ENCODE assay signal across 21 mouse cellular contexts in genomic region chr7:139208773-139209095, GRCm38 (mm10). TPM values are rescaled to one million over a fixed set of nuclear protein-coding genes. Genes with fewer than 3 reads are reported as not detected.
DNase-seq lines count a peak whose midpoint lies in the region; ATAC-seq and TF ChIP-seq lines count a peak whose summit lies in the region.
"Had no signal": no experiment of that assay in that cellular context is flagged by ENCODE, and none has a peak within 500 bp of the region (broad histone marks: within the 10 kb centered on the region; RNA-seq: fewer than 3 reads in every experiment).

No protein-coding gene starts in this region.

- no peak for TF ChIP-seq CTCF in spleen, adult 2 months (IDR thresholded peaks at IDR 0.05; ENCODE audit: extremely low read depth, insufficient read depth, insufficient read length, insufficient replicate concordance)

- peaks cover 13% of the 10 kb centered on the region; the same call in 1 of the 2 replicates for H3K27me3 ChIP-seq in kidney, embryonic 15.5 days
- H3K27me3 ChIP-seq in spleen, adult 2 months (ENCODE audit: control insufficient read depth, insufficient read depth, low read length), result no peaks in the 10 kb centered on the region
- H3K27me3 ChIP-seq: embryonic facial prominence, embryonic 12.5 days; heart, embryonic 15.5 days; neural tube, embryonic 13.5 days had no signal

- no peaks in the 10 kb centered on the region for H3K9me3 ChIP-seq in kidney, embryonic 15.5 days (replicated peaks)
- H3K9me3 ChIP-seq: embryonic facial prominence, embryonic 12.5 days; heart, embryonic 15.5 days; midbrain, embryonic 10.5 days; neural tube, embryonic 13.5 days had no signal

- H3K4me2 ChIP-seq in kidney, embryonic 15.5 days, result no peak overlapping the region
- H3K4me2 ChIP-seq: embryonic facial prominence, embryonic 12.5 days; heart, embryonic 15.5 days; hindbrain, embryonic 14.5 days; neural tube, embryonic 13.5 days had no signal

- H3K27ac ChIP-seq in kidney, embryonic 15.5 days, result no peak overlapping the region
- H3K27ac ChIP-seq in spleen, adult 2 months (ENCODE audit: insufficient read depth, low read length), result peak overlapping the region; percentile 47
- H3K27ac ChIP-seq: embryonic facial prominence, embryonic 12.5 days; heart, embryonic 15.5 days; hindbrain, embryonic 14.5 days; midbrain, embryonic 10.5 days; neural tube, embryonic 13.5 days had no signal

- H3K36me3 ChIP-seq in kidney, embryonic 15.5 days, result no peaks in the 10 kb centered on the region
- no peaks in the 10 kb centered on the region for H3K36me3 ChIP-seq in spleen, adult 2 months (ENCODE audit: control insufficient read depth, insufficient read depth, low read length)
- H3K36me3 ChIP-seq: embryonic facial prominence, embryonic 12.5 days; heart, embryonic 15.5 days; midbrain, embryonic 10.5 days; neural tube, embryonic 13.5 days had no signal

- DNase-seq in adrenal gland, adult 8-10 months, result peak; percentile 68
- no peak for DNase-seq in adrenal gland, postnatal 25 days
- peak; percentile 42 for DNase-seq in kidney, adult 11 months
- DNase-seq in spleen, adult 2 months (ENCODE audit: low read depth in 1 of 2, low spot score in 2 of 2), result no peak
- no peak for DNase-seq in spleen, postnatal 4 days (ENCODE audit: low spot score in 2 of 2)
- DNase-seq in kidney, postnatal 36 days, result peak; percentile 35 to 40
- DNase-seq in lung, postnatal 10 days, result no peak
- DNase-seq: cerebellum, adult 9-10 months; gastrocnemius, postnatal 25 days had no signal

- no peak overlapping the region for H3K4me3 ChIP-seq in kidney, embryonic 15.5 days (replicated peaks)
- no peak overlapping the region for H3K4me3 ChIP-seq in spleen, adult 2 months (ENCODE audit: extremely low read depth, insufficient read depth, insufficient read length)
- H3K4me3 ChIP-seq: embryonic facial prominence, embryonic 12.5 days; heart, embryonic 15.5 days; midbrain, embryonic 10.5 days; myocyte; neural tube, embryonic 13.5 days had no signal

- peaks cover 24% of the 10 kb centered on the region for H3K4me1 ChIP-seq in kidney, embryonic 15.5 days
- no peaks in the 10 kb centered on the region for H3K4me1 ChIP-seq in spleen, adult 2 months (ENCODE audit: control insufficient read depth, insufficient read depth, insufficient read length)

- TF ChIP-seq POLR2A in spleen, adult 2 months (IDR thresholded peaks at IDR 0.05; ENCODE audit: low read depth, low read length), result no peak

- 36% methylated on average over 4 of the region's 4 CpGs for WGBS in kidney, embryonic 15.5 days
- WGBS in spleen, adult 2 months, result 83% methylated on average over 4 of the region's 4 CpGs

- no peak for ATAC-seq in kidney, embryonic 15.5 days (replicated peaks; ENCODE audit: low FRiP score)
- ATAC-seq: forebrain, postnatal 0 days; midbrain, embryonic 16.5 days had no signal

- H3K9ac ChIP-seq in kidney, embryonic 15.5 days, result no peak overlapping the region
- H3K9ac ChIP-seq: embryonic facial prominence, embryonic 12.5 days; forebrain, postnatal 0 days; heart, embryonic 15.5 days; hindbrain, embryonic 14.5 days; neural tube, embryonic 13.5 days had no signal

RNA-seq across cellular contexts. Expression of gene Lrrc27, which starts 4.1 kb away (rescaled TPM):
- 10 to 100 TPM in 1 of 4 experiments, 1 to 10 TPM in 3; 6.5 to 10.4 (median 7.7) TPM for total RNA-seq in adrenal gland, adult 8-10 months (2022)
- 5.8 and 6.3 TPM in 2 replicates for total RNA-seq in adrenal gland, postnatal 25 days (2021)
- 2.9 and 3.0 TPM in 2 replicates for polyA plus RNA-seq in kidney, embryonic 15.5 days (2015; fragmentation: Nextera tagmentation; extraction: Ambion mirVana)
- polyA plus RNA-seq in spleen, adult 2 months (2012; rRNA removed), result 1.8 and 2.3 TPM in 2 replicates

RNA-seq across cellular contexts. Expression of gene Stk32c, which starts 4.4 kb away (rescaled TPM):
- total RNA-seq in adrenal gland, adult 8-10 months (2022), result 1 to 10 TPM; 4.0 to 6.7 (median 5.4) TPM
- total RNA-seq in adrenal gland, postnatal 25 days (2021), result 3.0 and 4.0 TPM in 2 replicates
- polyA plus RNA-seq in kidney, embryonic 15.5 days (2015; fragmentation: Nextera tagmentation; extraction: Ambion mirVana), result 0.14 and 0.16 TPM in 2 replicates
- 7.5 and 9.4 TPM in 2 replicates for polyA plus RNA-seq in spleen, adult 2 months (2012; rRNA removed)
- total RNA-seq: common myeloid progenitor, adult 5-6 weeks had no signal
- polyA plus RNA-seq: liver, embryonic 16.5 days; thymus, postnatal 0 days had no signal

RNA-seq across cellular contexts. Expression of gene Pwwp2b, which starts 39.5 kb away (rescaled TPM):
- total RNA-seq in adrenal gland, adult 8-10 months (2022), result 10 to 100 TPM; 13.5 to 20.4 (median 17.0) TPM
- 20.9 and 25.4 TPM in 2 replicates for total RNA-seq in adrenal gland, postnatal 25 days (2021)
- 8.1 and 8.7 TPM in 2 replicates for polyA plus RNA-seq in kidney, embryonic 15.5 days (2015; fragmentation: Nextera tagmentation; extraction: Ambion mirVana)
- 6.4 and 7.6 TPM in 2 replicates for polyA plus RNA-seq in spleen, adult 2 months (2012; rRNA removed)

Comparison
In these comparisons a context has a peak if more than half of its experiments do, and no peak if none do; other contexts are left out.
1. DNase-seq: peak in adrenal gland, adult 8-10 months (single experiment), kidney, adult 11 months (single experiment) and kidney, postnatal 36 days (2 of 2); none in adrenal gland, postnatal 25 days (single experiment), spleen, adult 2 months (0 of 2), spleen, postnatal 4 days (0 of 2) and lung, postnatal 10 days (single experiment).